Mouse (Mus musculus) monocyte, adult 2 months (primary cell): ENCODE results near the gene Unc13d.
A peak's percentile ranks its signal among the peaks of the same experiment; 100 is the strongest.

ENCODE experiments used
- DNase-seq, 2 experiments: peaks; one replicate each; pipeline ENCODE4 v3.0.0; 2022; ENCODE audit warnings: low spot score in 2 of 2, low read depth in 1 of 2

Unc13d gene

GRCm38 (mm10) chr11:116053510-116054229 is 24.1 kb downstream of the Unc13d start:
- no peak for DNase-seq

GRCm38 (mm10) chr11:116050196-116050595 is 27.6 kb downstream of the Unc13d start:
- no peak for DNase-seq

- DNase-seq, result no peak
Measured at GRCm38 (mm10) chr11:116049610-116050009, 28.2 kb downstream of the Unc13d start.

- no peak for DNase-seq
Measured at GRCm38 (mm10) chr11:116045173-116045572, 32.6 kb downstream of the Unc13d start.

- DNase-seq, result no peak
Measured at GRCm38 (mm10) chr11:116043286-116043685, 34.5 kb downstream of the Unc13d start.

GRCm38 (mm10) chr11:116042372-116043138 is 35.2 kb downstream of the Unc13d start:
- DNase-seq, result no peak

- DNase-seq, result no peak
Measured at GRCm38 (mm10) chr11:116041833-116042232, 35.9 kb downstream of the Unc13d start.

GRCm38 (mm10) chr11:116040593-116040992 is 37.2 kb downstream of the Unc13d start:
- DNase-seq, result no peak

GRCm38 (mm10) chr11:116037826-116038225 is 39.9 kb downstream of the Unc13d start:
- no peak for DNase-seq

GRCm38 (mm10) chr11:116036671-116037070 is 41.1 kb downstream of the Unc13d start:
- no peak for DNase-seq

- no peak for DNase-seq
Measured at GRCm38 (mm10) chr11:116034584-116034983, 43.2 kb downstream of the Unc13d start.

GRCm38 (mm10) chr11:116030898-116031845 is 46.6 kb downstream of the Unc13d start:
- peak; percentile 38 to 53 for DNase-seq

- peak; percentile 90 to 94 for DNase-seq
Measured at GRCm38 (mm10) chr11:116030088-116030897, 47.5 kb downstream of the Unc13d start, which contains the start of gene Unk. Gene Unk (plus strand): TSS chr11:116030322.

GRCm38 (mm10) chr11:116029086-116029865 is 48.5 kb downstream of the Unc13d start:
- no peak for DNase-seq

GRCm38 (mm10) chr11:116028177-116028865 is 49.4 kb downstream of the Unc13d start:
- DNase-seq, result no peak

GRCm38 (mm10) chr11:116027756-116028155 is 50.0 kb downstream of the Unc13d start, which contains the start of gene H3f3b:
Gene H3f3b (minus strand): TSS chr11:116027962.
- peak in 1 of 2 experiments; percentile 17 for DNase-seq

GRCm38 (mm10) chr11:116025056-116025845 is 52.5 kb downstream of the Unc13d start:
- DNase-seq, result no peak

GRCm38 (mm10) chr11:116024356-116024808 is 53.4 kb downstream of the Unc13d start:
- DNase-seq, result peak; percentile 95 to 96
